9 mouse cellular contexts compared by ENCODE assay signal in the genomic region with DNA sequence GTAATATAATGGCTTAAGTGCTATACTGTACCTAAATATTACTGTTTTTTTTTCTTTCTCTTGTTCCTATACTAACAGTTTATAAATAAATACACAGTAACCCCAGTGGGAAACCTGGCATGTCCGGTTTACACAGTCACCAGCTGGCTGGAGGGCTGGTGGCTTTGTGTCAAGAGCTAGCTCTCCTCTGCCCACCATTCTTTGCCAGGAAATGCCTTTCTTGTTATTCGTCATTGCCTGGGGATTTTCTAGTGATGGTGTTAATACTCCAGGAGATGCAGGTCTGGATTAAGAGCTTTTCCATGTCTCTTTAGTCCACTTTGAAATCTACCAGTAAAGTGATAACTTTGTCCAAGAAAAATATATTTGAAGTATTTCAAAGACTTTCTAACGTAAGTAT.
A peak's percentile ranks its signal among the peaks of the same experiment; 100 is the strongest.
DNase-seq lines count a peak whose midpoint lies in the region; TF ChIP-seq lines count a peak whose summit lies in the region.
"Had no signal": no experiment of that assay in that cellular context is flagged by ENCODE, and none has a peak within 500 bp of the region (broad histone marks: within the 10 kb centered on the region; RNA-seq: fewer than 3 reads in every experiment).

No protein-coding gene starts in this region.

- no peak for TF ChIP-seq POLR2A in myocyte (IDR thresholded peaks at IDR 0.05; ENCODE audit: insufficient read length, low read depth)

- H3K4me3 ChIP-seq in myocyte, result no peak overlapping the region
- H3K4me3 ChIP-seq: embryonic facial prominence, embryonic 15.5 days had no signal

- H3K27me3 ChIP-seq in myocyte (ENCODE audit: control insufficient read depth, insufficient read depth, insufficient read length), result no peaks in the 10 kb centered on the region
- H3K27me3 ChIP-seq: embryonic facial prominence, embryonic 15.5 days had no signal

- DNase-seq in left cerebral cortex, postnatal 4 days, result peak; percentile 65
- DNase-seq in left cerebral cortex, adult 11 months (ENCODE audit: low spot score), result no peak
- DNase-seq in cerebellum, adult 8-10 months, result peak; percentile 51
- peak; percentile 31 for DNase-seq in gastrocnemius, postnatal 25 days
- DNase-seq in thymus, adult 18-20 months, result no peak
- no peak for DNase-seq in layer of hippocampus, postnatal 14 days (ENCODE audit: low spot score in 2 of 2)
- DNase-seq: adrenal gland, postnatal 25 days had no signal

- intact Hi-C loops in left cerebral cortex, postnatal 4 days (cut with DNase I), result no loop called here

- H3K79me2 ChIP-seq in myocyte (ENCODE audit: control insufficient read depth, insufficient read depth), result no peaks in the 10 kb centered on the region

- H3ac ChIP-seq in myocyte (ENCODE audit: control insufficient read depth, insufficient read length), result no peak overlapping the region

- H3K36me3 ChIP-seq in myocyte (ENCODE audit: control insufficient read depth, insufficient read depth), result no peaks in the 10 kb centered on the region
- H3K36me3 ChIP-seq: embryonic facial prominence, embryonic 15.5 days had no signal

- H3K4me2 ChIP-seq in myocyte (ENCODE audit: low read depth), result no peak overlapping the region
- H3K4me2 ChIP-seq: embryonic facial prominence, embryonic 15.5 days had no signal

TF ChIP-seq in myocyte, 11 proteins besides CTCF, POLR2A, EP300 and RAD21:
- TF ChIP-seq TCF12 (IDR thresholded peaks at IDR 0.05; ENCODE audit: insufficient read depth, poor library complexity, severe bottlenecking) (no peak), POLR2AphosphoS2 (IDR thresholded peaks at IDR 0.05; ENCODE audit: insufficient read length, low read depth) (no peak), MYOG (IDR thresholded peaks at IDR 0.05; ENCODE audit: control insufficient read depth in 1 of 3, insufficient read depth in 1 of 3, insufficient read length in 2 of 3, low read depth in 2 of 3) (peak in 1 of 3 experiments; percentile 39), MYOD1 (IDR thresholded peaks at IDR 0.05; ENCODE audit: control insufficient read depth in 1 of 3, insufficient read length in 2 of 3, low read depth in 2 of 3) (peak; percentile 13 to 74 (median 23))
TF ChIP-seq in myocyte: peak in this region for 2.

Comparison
In these comparisons a context has a peak if more than half of its experiments do, and no peak if none do; other contexts are left out.
1. DNase-seq: peak in left cerebral cortex, postnatal 4 days (single experiment), cerebellum, adult 8-10 months (single experiment) and gastrocnemius, postnatal 25 days (single experiment); none in left cerebral cortex, adult 11 months (single experiment), thymus, adult 18-20 months (0 of 2) and layer of hippocampus, postnatal 14 days (0 of 2).